In the genomic region with DNA sequence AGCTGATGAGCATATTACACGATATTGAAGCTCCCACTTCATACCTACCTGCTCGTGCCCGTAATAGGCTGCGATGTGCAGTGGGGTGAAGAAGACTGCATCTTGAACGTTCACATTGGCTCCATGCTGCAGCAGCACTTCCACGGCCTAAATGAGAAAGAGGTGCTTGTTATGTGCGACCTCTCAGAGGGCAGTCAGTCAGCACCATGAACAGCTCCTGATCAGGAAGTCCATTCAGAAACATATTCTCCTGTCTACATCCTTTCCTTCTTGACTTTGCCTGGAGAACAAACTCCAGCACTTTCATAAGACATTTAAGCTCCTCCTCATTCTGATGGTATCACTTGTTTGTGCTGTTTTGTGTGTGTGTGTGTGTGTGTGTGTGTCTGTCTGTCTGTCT, we compare ENCODE assay signal across 19 mouse cellular contexts.
DNase-seq lines count a peak whose midpoint lies in the region; ATAC-seq and TF ChIP-seq lines count a peak whose summit lies in the region.
"Had no signal": no experiment of that assay in that cellular context is flagged by ENCODE, and none has a peak within 500 bp of the region (broad histone marks: within the 10 kb centered on the region; RNA-seq: fewer than 3 reads in every experiment).

No protein-coding gene starts in this region.

- in situ Hi-C loops in CH12.LX (cut with MboI; ENCODE audit: low pct_ligation_motif_present, low pct_unique_long_range_greater_than_20kb, low sequenced_read_pairs) = no loop called here

- H3K27ac ChIP-seq in kidney, postnatal 0 days = no peak overlapping the region
- no peak overlapping the region for H3K27ac ChIP-seq in kidney, embryonic 16.5 days (ENCODE audit: low read length)
- no peak overlapping the region for H3K27ac ChIP-seq in CH12.LX (ENCODE audit: insufficient read depth, low read depth)
- H3K27ac ChIP-seq: heart, embryonic 13.5 days; hindbrain, embryonic 15.5 days; limb, embryonic 12.5 days had no signal

- no peaks in the 10 kb centered on the region for H3K36me3 ChIP-seq in kidney, postnatal 0 days (ENCODE audit: insufficient read depth, low read length)
- no peaks in the 10 kb centered on the region for H3K36me3 ChIP-seq in kidney, embryonic 16.5 days (ENCODE audit: insufficient read depth, low read length)
- H3K36me3 ChIP-seq in CH12.LX (replicated peaks in 1 of 2; ENCODE audit: control insufficient read depth in 1 of 2, insufficient read depth in 1 of 2, low read length in 1 of 2) = no peaks in the 10 kb centered on the region
- H3K36me3 ChIP-seq: hindbrain, embryonic 15.5 days; limb, embryonic 12.5 days had no signal

- TF ChIP-seq POLR2A in CH12.LX (IDR thresholded peaks at IDR 0.05; ENCODE audit: low read depth, low read length) = no peak

- no peaks in the 10 kb centered on the region for H3K9me3 ChIP-seq in kidney, postnatal 0 days (replicated peaks; ENCODE audit: low read length)
- H3K9me3 ChIP-seq in kidney, embryonic 16.5 days (ENCODE audit: low read length) = no peaks in the 10 kb centered on the region
- no peaks in the 10 kb centered on the region for H3K9me3 ChIP-seq in CH12.LX (replicated peaks; ENCODE audit: low read length)
- H3K9me3 ChIP-seq: heart, embryonic 13.5 days; hindbrain, embryonic 15.5 days had no signal

- no peak for ATAC-seq in kidney, postnatal 0 days (replicated peaks; ENCODE audit: low FRiP score, low read depth)
- ATAC-seq in kidney, embryonic 16.5 days (ENCODE audit: low FRiP score, low TSS enrichment) = no peak
- ATAC-seq: Patski had no signal

- no peak overlapping the region for H3K4me3 ChIP-seq in kidney, postnatal 0 days (replicated peaks; ENCODE audit: low read depth, low read length)
- no peak overlapping the region for H3K4me3 ChIP-seq in kidney, embryonic 16.5 days (ENCODE audit: low read length)
- H3K4me3 ChIP-seq in CH12.LX (replicated peaks in 1 of 3; ENCODE audit: low read depth in 2 of 3, low read length in 2 of 3, poor library complexity in 1 of 3) = no peak overlapping the region
- H3K4me3 ChIP-seq: heart, embryonic 13.5 days; hindbrain, embryonic 15.5 days; limb, embryonic 12.5 days; megakaryocyte, embryonic 14.5 days had no signal

- TF ChIP-seq EP300 in CH12.LX (IDR thresholded peaks at IDR 0.05; ENCODE audit: low read length) = no peak

- no peak for TF ChIP-seq RAD21 in CH12.LX (IDR thresholded peaks at IDR 0.05; ENCODE audit: low read depth, low read length)

- peak; percentile 54 for DNase-seq in kidney, postnatal 0 days (ENCODE audit: low spot score)
- peak; percentile 34 for DNase-seq in CH12.LX (ENCODE audit: extremely low read depth)
- peak; percentile 57 for DNase-seq in ZHBTc4 (ENCODE audit: low read depth, low spot score)
- peak; percentile 55 for DNase-seq in forelimb bud, embryonic 11.5 days (ENCODE audit: low read depth, low spot score)
- DNase-seq in urinary bladder, postnatal 10 days (ENCODE audit: low spot score) = no peak
- no peak for DNase-seq in thymus, postnatal 4 days
- no peak for DNase-seq in frontal cortex, postnatal 36 days (ENCODE audit: low spot score in 2 of 2)
- DNase-seq: cerebellum, adult 11-12 months; gastrocnemius, postnatal 36 days; kidney, adult 8-10 months; lung, adult 18-20 months; right cerebral cortex, postnatal 4 days; thymus, adult 18-20 months had no signal

- 76% methylated on average over 7 of the region's 7 CpGs for WGBS in kidney, postnatal 0 days
- 71% methylated on average over 7 of the region's 7 CpGs for WGBS in kidney, embryonic 16.5 days

- H3K4me1 ChIP-seq in kidney, postnatal 0 days (replicated peaks; ENCODE audit: insufficient read depth, low read length) = no peaks in the 10 kb centered on the region
- H3K4me1 ChIP-seq in kidney, embryonic 16.5 days (ENCODE audit: insufficient read depth, low read length) = no peaks in the 10 kb centered on the region
- H3K4me1 ChIP-seq in CH12.LX (ENCODE audit: control insufficient read depth in 1 of 2, insufficient read depth in 2 of 2) = no peaks in the 10 kb centered on the region
- H3K4me1 ChIP-seq: heart, embryonic 13.5 days; hindbrain, embryonic 15.5 days; limb, embryonic 12.5 days; megakaryocyte, embryonic 14.5 days had no signal

- no peaks in the 10 kb centered on the region for H3K79me2 ChIP-seq in CH12.LX (replicated peaks; ENCODE audit: control insufficient read depth, extremely low read depth, insufficient read depth, poor library complexity, severe bottlenecking)

- H3K4me2 ChIP-seq in kidney, postnatal 0 days (ENCODE audit: low read length) = no peak overlapping the region
- no peak overlapping the region for H3K4me2 ChIP-seq in kidney, embryonic 16.5 days (replicated peaks; ENCODE audit: low read depth, low read length)
- H3K4me2 ChIP-seq in CH12.LX (ENCODE audit: insufficient read depth, low read depth, poor library complexity, severe bottlenecking) = no peak overlapping the region
- H3K4me2 ChIP-seq: heart, embryonic 13.5 days; hindbrain, embryonic 15.5 days; limb, embryonic 12.5 days had no signal

- dilution Hi-C loops in CH12.LX (cut with MboI; ENCODE audit: extremely low pct_ligation_motif_present, extremely low pct_unique_long_range_greater_than_20kb, low sequenced_read_pairs) = no loop called here

- TF ChIP-seq CTCF in kidney, postnatal 0 days (IDR thresholded peaks at IDR 0.05; ENCODE audit: low read depth) = no peak
- no peak for TF ChIP-seq CTCF in CH12.LX (conservative IDR thresholded peaks at IDR 0.05 in 1 of 2, IDR thresholded peaks at IDR 0.05 in 1 of 2; ENCODE audit: low read depth in 2 of 2, low read length in 2 of 2)

- H3K27me3 ChIP-seq in kidney, postnatal 0 days (ENCODE audit: insufficient read depth, low read length) = no peaks in the 10 kb centered on the region
- H3K27me3 ChIP-seq in kidney, embryonic 16.5 days (ENCODE audit: insufficient read depth, low read length) = no peaks in the 10 kb centered on the region
- H3K27me3 ChIP-seq in CH12.LX (replicated peaks) = no peaks in the 10 kb centered on the region
- H3K27me3 ChIP-seq: heart, embryonic 13.5 days; hindbrain, embryonic 15.5 days; limb, embryonic 12.5 days; megakaryocyte, embryonic 14.5 days; Patski had no signal

- no peak overlapping the region for H3K9ac ChIP-seq in kidney, postnatal 0 days (ENCODE audit: low read depth, low read length)
- H3K9ac ChIP-seq in kidney, embryonic 16.5 days (replicated peaks; ENCODE audit: low read length) = no peak overlapping the region
- no peak overlapping the region for H3K9ac ChIP-seq in CH12.LX (ENCODE audit: insufficient read depth, low read depth)
- H3K9ac ChIP-seq: heart, embryonic 13.5 days; hindbrain, embryonic 15.5 days; limb, embryonic 12.5 days had no signal

TF ChIP-seq in CH12.LX, 34 proteins besides CTCF, POLR2A, EP300 and RAD21:
- no peak for TF ChIP-seq RCOR1 (conservative IDR thresholded peaks at IDR 0.05; ENCODE audit: low read depth, low read length)
- TF ChIP-seq MXI1 (IDR thresholded peaks at IDR 0.05; ENCODE audit: low read depth, low read length) = no peak
- no peak for TF ChIP-seq JUN (IDR thresholded peaks at IDR 0.05; ENCODE audit: insufficient read depth, low read depth, low read length)

Comparison
In these comparisons a context has a peak if more than half of its experiments do, and no peak if none do; other contexts are left out.
1. DNase-seq: peak in kidney, postnatal 0 days (single experiment), CH12.LX (single experiment), ZHBTc4 (single experiment) and forelimb bud, embryonic 11.5 days (single experiment); none in urinary bladder, postnatal 10 days (single experiment), thymus, postnatal 4 days (single experiment) and frontal cortex, postnatal 36 days (0 of 2).